Mouse (Mus musculus): ENCODE measurements at regions not wholly inside any gene's neighbourhood (a gene's known extent, or its start where the extent isn't known, plus 50 kb on each side); places are given as distances from the start of the nearest gene placed in this dataset.

DNA sequence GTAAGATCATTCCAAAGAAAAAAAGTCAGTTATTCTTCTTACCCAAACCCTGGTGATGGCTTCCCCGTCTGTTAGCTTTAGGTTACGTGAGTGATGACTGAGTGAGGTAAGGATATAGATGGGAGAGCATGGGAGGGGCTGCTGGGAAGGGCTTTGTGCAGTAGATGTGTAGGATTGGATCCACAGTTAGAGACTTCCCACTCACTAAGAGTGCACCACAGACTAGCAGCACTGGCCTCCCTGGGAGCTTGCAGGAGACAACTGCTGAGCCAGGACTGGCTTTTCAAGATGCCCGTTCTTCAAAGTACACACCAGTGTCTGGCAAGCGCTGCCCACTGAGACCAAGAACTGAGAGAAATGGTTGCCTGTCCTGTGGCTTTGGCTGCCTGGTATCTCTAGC lies 62.0 kb upstream of the Ifne start:
- DNase-seq (ENCODE audit: low spot score): no peak

DNA sequence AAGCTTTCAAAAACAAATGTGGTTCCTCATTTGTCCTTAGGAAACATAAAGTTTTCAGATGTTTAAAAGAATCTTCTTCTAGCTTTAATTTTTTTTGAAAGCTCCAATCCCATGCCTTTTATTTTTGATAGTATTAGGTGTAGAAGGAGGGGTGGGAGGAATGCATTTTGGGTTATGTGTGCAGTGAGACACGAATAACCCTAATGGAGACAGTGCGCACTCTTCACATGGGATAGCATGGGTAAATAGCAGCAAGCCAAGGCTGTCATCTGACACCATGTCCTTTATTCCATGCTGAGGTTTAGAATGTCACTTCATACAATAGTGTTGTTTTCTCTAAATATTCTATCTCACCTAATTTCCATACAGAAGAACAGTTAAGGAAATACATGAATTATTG lies 60.7 kb upstream of the Ifne start:
- no peak for DNase-seq (ENCODE audit: low spot score)

DNA sequence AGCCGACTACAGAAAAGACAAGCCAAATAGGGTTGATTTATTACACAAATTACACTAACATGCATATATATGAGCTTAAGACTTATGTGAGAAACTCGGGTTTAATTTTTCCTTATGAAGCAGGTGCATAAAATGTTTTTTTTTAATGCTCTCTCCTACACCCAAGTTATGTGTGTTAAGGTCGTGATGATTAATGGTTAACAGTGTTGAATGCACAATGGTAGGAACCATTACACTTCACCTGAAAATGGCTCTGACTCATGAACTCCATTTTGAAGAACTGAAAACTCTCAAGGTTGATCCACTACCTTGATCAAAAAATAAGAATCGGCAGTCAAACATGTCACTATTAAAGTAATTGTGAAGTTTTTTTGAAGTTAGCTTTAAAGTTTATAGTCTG lies 59.4 kb upstream of the Ifne start:
- DNase-seq (ENCODE audit: low spot score): no peak

DNA sequence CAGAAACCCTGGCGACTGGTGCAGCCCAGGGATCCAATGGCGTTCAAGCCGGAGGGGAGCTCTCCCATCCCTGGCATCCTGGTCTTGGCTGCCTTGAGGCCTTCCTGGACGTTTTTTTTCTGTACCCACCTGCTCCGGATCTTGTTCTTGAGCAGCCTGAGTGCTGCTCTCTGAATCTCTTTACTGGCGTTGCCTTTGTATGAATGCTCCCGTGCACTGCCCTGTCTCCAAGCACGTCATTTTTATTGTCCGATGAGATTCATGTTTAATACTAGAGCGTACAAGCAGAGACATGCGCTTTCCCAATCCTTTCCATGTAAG lies 58.7 kb upstream of the Ifne start:
- DNase-seq (ENCODE audit: low spot score): no peak

DNA sequence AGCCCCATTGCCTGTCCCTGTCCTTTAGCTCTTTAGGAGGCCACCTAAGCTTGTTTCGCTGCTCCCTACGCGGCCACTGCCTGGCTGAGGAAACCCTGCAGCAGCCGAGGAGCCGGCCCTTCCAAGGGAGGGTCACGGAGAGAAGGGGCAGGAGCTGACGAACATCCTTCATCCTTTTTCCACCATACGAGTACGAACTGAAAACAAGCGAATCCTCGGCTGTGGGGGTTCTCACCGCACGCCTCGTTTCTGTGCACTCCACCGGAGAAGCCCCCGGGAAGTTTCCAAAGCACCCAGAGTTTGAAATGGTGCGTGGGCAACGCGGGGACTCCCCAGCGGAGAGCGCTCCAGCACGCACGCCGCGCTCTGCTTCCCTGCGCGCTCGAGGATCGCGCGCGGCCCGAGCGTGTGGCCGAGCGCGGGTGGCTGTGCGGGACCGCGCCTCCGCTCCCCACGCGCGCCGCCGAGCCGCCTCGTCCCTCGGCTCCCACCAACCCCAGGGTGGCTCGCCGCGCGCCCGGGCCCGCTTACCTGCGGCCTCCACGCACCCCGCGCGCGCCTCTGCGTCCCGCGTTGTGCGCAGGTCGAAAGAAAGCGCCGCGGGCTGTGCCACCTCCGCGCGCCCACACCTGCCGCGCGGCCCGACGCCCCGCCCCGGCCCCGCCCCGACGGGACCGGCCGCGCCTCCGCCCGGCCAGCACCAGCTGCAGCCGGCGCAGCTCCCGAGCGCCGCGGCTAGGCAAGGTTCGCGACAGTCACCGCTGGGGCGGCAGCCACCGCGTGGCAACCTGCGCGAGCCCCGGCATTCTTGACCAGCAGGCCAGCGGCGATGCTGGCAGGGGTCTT lies 58.1 kb upstream of the Ifne start:
- no peak for DNase-seq (ENCODE audit: low spot score)

DNA sequence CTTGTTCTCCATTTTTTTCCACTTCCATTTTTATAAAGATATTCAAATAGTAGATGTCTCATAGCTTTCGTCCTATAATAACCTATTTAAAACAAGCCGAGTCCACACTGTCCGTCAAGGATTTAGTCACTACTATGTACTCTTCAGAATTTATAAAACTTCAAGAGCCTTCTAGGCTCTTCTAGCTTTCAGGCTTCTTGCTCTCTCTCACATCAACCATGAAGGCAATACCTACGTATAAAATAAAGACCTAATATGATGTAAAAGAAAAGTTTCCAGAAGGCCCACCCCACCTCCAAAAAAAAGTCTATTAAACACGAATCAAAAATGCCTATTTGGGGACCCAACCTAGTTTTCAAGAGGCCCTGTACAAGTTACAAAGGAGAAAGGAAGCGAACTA lies 57.0 kb upstream of the Ifne start:
- no peak for DNase-seq (ENCODE audit: low spot score)

DNA sequence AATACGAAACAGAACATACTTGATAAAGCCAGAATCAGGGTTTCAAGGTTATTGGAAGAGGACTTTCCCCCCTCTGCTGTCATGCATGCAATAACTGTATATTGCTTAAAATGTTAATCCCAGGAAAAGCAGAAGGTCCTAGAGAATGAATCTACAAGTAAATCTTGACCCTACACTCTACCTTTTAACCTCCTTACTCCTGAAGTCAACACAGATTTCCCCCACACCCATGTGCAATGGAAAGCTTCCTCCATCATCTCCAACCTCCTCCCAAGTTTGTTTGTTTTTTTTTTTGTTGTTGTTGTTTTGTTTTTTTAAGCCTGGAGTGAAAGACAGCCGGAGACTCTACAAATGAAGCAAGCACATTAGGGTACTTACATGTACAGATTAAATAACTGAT lies 55.9 kb upstream of the Ifne start:
- DNase-seq (ENCODE audit: low spot score): no peak

DNA sequence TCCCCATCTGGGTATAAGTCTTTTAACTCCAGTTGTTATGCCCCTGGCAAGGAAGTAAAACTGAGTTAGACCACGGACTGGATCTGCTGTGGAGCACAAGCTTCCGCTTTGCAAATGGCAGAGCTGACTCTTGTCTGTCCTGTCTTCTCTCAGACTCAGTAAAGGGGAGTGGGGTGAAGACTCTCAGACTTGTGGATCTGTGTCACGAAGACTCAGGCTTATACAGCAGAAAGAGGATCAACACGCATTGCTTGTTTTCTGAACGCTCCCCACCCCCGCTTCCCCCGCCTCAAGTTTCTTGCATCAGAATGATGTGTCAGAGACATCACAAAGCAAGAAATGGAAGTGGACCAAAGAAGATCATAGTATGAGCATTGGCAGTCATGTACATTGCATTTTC lies 55.3 kb upstream of the Ifne start:
- DNase-seq (ENCODE audit: low spot score): no peak

GRCm38 (mm10) chr4:88934266-88935025 lies 54.4 kb upstream of the Ifne start:
- no peak for DNase-seq (ENCODE audit: low spot score)

DNA sequence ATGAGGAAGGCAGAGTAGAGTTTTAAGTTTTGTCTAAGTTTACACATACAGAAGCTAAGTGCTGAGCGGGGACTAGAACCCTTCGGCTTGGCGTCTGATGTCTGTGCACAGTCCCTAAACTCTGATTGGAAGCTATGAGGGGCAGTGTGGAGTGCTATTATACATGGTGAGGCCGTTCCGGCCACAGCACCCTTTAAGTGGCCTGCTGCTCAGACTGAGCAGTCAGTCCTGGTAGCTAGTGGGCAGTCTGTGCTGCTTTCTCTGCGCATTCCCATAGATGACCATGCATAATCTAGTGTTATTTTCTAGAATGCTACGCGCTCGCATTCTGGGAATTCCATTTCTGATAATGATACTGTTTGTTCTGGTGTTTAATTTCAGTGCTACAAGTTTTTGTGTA lies 51.2 kb upstream of the Ifne start:
- DNase-seq (ENCODE audit: low spot score): no peak

Measured in heart, adult 8-10 months (tissue).